Mouse (Mus musculus) stomach, postnatal 0 days (tissue): ENCODE data around the gene Znhit6. TPM values are rescaled to one million over a fixed set of nuclear protein-coding genes. Genes with fewer than 3 reads are reported as not detected.

Experiments used
- ATAC-seq: fragments of 200-750 bp; cut with Nextera tagmentation; 2 replicates; pipeline ENCODE4 v1.8.0; 2017; ENCODE audit not compliant: low FRiP score, low TSS enrichment
- DNase-seq: peaks from one replicate; pipeline ENCODE4 v3.0.0-alpha.2; 2016; ENCODE audit warnings: low spot score
- H3K27ac ChIP-seq: fragments of 300-500 bp; sonication (generic); replicated peaks from 2 replicates; pipeline ENCODE4 v1.5.1; 2014; ENCODE audit warnings: mild to moderate bottlenecking, control low read depth
- H3K27me3 ChIP-seq: fragments of 300-500 bp; sonication (generic); 2 replicates; pipeline ENCODE4 v1.6.1; 2014; ENCODE audit warnings: low read length; ENCODE audit not compliant: control insufficient read depth, insufficient read depth
- H3K36me3 ChIP-seq: fragments of 300-500 bp; sonication (generic); 2 replicates; pipeline ENCODE4 v1.6.1; 2014; ENCODE audit warnings: low read length, mixed read lengths; ENCODE audit not compliant: control insufficient read depth, insufficient read depth
- H3K4me1 ChIP-seq: fragments of 300-500 bp; sonication (generic); replicated peaks from 2 replicates; pipeline ENCODE4 v1.6.1; 2014; ENCODE audit warnings: antibody characterized with exemption; ENCODE audit not compliant: control insufficient read depth, insufficient read depth
- H3K4me2 ChIP-seq: fragments of 300-500 bp; sonication (generic); replicated peaks from 2 replicates; pipeline ENCODE4 v1.6.1; 2014; ENCODE audit warnings: low read depth, mild to moderate bottlenecking, control low read depth, moderate library complexity
- H3K4me3 ChIP-seq: fragments of 300-500 bp; sonication (generic); 2 replicates; pipeline ENCODE4 v1.5.1; 2014; ENCODE audit warnings: low read depth, low read length, control low read depth
- H3K9ac ChIP-seq: fragments of 300-500 bp; sonication (generic); 2 replicates; pipeline ENCODE4 v1.6.1; 2014; ENCODE audit warnings: mild to moderate bottlenecking, low read length, control low read depth, mixed read lengths
- H3K9me3 ChIP-seq: fragments of 300-500 bp; sonication (generic); 2 replicates; pipeline ENCODE4 v1.6.1; 2016; ENCODE audit warnings: low read length; ENCODE audit not compliant: control insufficient read depth
- CTCF ChIP-seq: IDR thresholded peaks from 2 replicates; pipeline ENCODE4 v1.5.1; 2016; ENCODE audit warnings: antibody characterized with exemption, low read depth, mild to moderate bottlenecking, moderate library complexity
- EP300 ChIP-seq: optimal IDR thresholded peaks from 2 replicates; pipeline ENCODE3; 2016; ENCODE audit warnings: antibody characterized with exemption
- WGBS: fragments of 180-500 bp; shearing (Covaris S2); extraction: QIAGEN DNeasy Blood & Tissue Kit; methylation state at CpG from one replicate; pipeline ENCODE4 v1.1.7; 2014; 5-methylcytosine and 5-hydroxymethylcytosine counted together
- polyA plus RNA-seq: library from polyadenylated mRNA; unstranded; fragments of >200 nt; fragmentation: Nextera tagmentation; extraction: Ambion mirVana; gene quantifications from 2 replicates; pipeline ENCODE4 v1.2.1, GENCODE M21; 2015

The Znhit6 gene
- polyA plus RNA-seq, 1 experiment from 2014 or later, result 17.5 TPM

DNA sequence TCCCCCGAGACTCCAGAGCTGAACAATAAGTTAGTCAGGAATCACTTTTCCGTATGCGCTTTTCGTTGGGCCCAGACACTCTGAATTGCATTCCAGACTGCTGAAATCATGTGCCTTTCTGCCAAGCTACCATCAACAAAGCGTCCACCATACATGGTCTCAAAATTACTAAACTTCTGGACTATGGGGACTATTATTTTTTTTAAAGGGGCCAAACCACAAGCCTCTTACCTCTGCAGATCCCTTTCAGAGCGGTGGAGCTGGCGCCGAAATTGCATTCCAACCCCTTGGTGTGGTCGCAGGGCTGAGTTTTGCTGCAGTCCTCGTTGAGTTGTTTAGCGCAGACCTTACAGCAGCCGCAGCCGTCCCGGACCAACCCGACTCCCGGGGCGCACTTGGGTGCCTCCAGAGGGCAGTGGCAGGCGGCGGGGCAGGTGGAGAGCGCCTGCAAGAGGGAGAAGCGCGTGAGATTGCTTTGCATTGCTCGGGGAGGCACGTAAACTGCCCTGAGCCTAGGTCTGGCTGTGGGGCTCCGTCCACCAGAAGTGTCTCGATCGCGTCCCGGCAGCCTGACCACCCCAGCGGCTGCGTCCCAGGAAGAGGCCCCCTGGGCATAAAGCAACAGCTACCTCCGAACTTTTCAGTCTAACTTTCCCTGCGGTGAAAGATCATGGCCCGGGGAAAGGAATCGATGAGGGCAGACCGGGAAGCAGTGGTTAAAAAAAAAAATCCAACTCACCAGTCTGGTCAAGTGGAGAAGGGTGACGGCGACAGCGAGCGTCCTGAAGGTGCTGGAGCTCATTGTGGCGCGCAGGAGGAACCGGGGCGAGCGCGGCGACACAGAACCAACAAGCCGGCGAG lies 73.2 kb downstream of the Znhit6 start:
- peak; percentile 83 for DNase-seq
- no peaks in the 10 kb centered on the region for H3K27me3 ChIP-seq
- under 1% methylated on average over 49 of the region's 49 CpGs for WGBS
- H3K36me3 ChIP-seq, result peaks cover 6% of the 10 kb centered on the region
- H3K27ac ChIP-seq, result peak overlapping the region; percentile 97
- peak overlapping the region; percentile 91 for H3K9ac ChIP-seq
- TF ChIP-seq EP300, result no peak
- TF ChIP-seq CTCF, result peak; percentile 74
- H3K4me1 ChIP-seq, result no peaks in the 10 kb centered on the region; the same call in 1 of the 2 replicates
- no peaks in the 10 kb centered on the region for H3K9me3 ChIP-seq
- peak; percentile 43 for ATAC-seq
- H3K4me2 ChIP-seq, result peak overlapping the region; percentile 86
- peak overlapping the region; percentile 76 for H3K4me3 ChIP-seq

- peak within 1 kb of the TSS; percentile 76 for H3K4me3 ChIP-seq
- DNase-seq (peak; percentile 85), ATAC-seq (peak; percentile 77)
- H3K4me1 ChIP-seq, result no peaks in the 10 kb centered on the region; the same call in 1 of the 2 replicates
- H3K4me2 ChIP-seq, result peak within 1 kb of the TSS; percentile 86
- no peaks in the 10 kb centered on the region for H3K27me3 ChIP-seq
- H3K36me3 ChIP-seq, result peaks cover 6% of the 10 kb centered on the region
- peak within 1 kb of the TSS; percentile 91 for H3K9ac ChIP-seq
- peak within 1 kb of the TSS; percentile 97 for H3K27ac ChIP-seq
- WGBS, result under 1% methylated on average over 28 of the region's 29 CpGs
- TF ChIP-seq CTCF, result no peak; the same call in 1 of the 2 replicates
- peak; percentile 44 for TF ChIP-seq EP300
- H3K9me3 ChIP-seq, result no peaks in the 10 kb centered on the region
Measured at GRCm38 (mm10) chr3:145649852-145650202, 73.8 kb downstream of the Znhit6 start, which contains the start of gene Ccn1. Ccn1 (minus strand) TSS chr3:145649981.

GRCm38 (mm10) chr3:145650298-145651011 lies 74.5 kb downstream of the Znhit6 start:
- ATAC-seq (no peak), DNase-seq (peak; percentile 47)
- peak overlapping the region; percentile 86 for H3K4me2 ChIP-seq
- peak overlapping the region; percentile 76 for H3K4me3 ChIP-seq
- peak overlapping the region; percentile 51; the same call in 1 of the 2 replicates for H3K9ac ChIP-seq
- no peaks in the 10 kb centered on the region for H3K27me3 ChIP-seq
- 2% methylated on average over 18 of the region's 18 CpGs for WGBS
- H3K36me3 ChIP-seq, result peaks cover 6% of the 10 kb centered on the region
- no peaks in the 10 kb centered on the region for H3K9me3 ChIP-seq
- H3K27ac ChIP-seq, result peak overlapping the region; percentile 97
- no peaks in the 10 kb centered on the region; the same call in 1 of the 2 replicates for H3K4me1 ChIP-seq
- TF ChIP-seq CTCF, result no peak
- TF ChIP-seq EP300, result peak; percentile 6

- peaks cover 6% of the 10 kb centered on the region for H3K36me3 ChIP-seq
- ATAC-seq (peak; percentile 12; the same call in 1 of the 2 replicates), DNase-seq (no peak)
- no peaks in the 10 kb centered on the region for H3K9me3 ChIP-seq
- TF ChIP-seq EP300 (no peak), CTCF (no peak)
- H3K27ac ChIP-seq, result peak overlapping the region; percentile 97
- no peaks in the 10 kb centered on the region; the same call in 1 of the 2 replicates for H3K4me1 ChIP-seq
- no peaks in the 10 kb centered on the region for H3K27me3 ChIP-seq
- 16% methylated on average over 19 of the region's 19 CpGs for WGBS
- H3K4me2 ChIP-seq, result peak overlapping the region; percentile 86
- peak overlapping the region; percentile 76 for H3K4me3 ChIP-seq
- peak overlapping the region; percentile 51 for H3K9ac ChIP-seq
Measured at GRCm38 (mm10) chr3:145651029-145651977, 75.3 kb downstream of the Znhit6 start.

DNA sequence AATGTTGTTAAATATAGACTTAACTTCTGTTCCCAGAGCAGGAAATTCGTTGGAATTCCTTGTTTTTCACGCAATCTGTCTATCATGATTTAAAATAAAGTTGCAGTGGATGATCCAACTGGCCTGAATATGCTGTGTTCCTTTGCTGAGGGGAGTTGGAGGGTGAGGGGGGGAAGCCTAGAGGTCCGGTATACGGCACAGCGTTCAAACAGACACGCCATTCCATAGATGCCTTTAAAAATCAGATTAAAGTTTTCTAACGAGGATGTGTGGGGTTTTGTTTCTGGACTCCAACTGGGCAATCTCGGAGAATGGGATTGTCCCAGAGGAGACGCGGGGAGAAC lies 75.9 kb downstream of the Znhit6 start:
- Histone ChIP-seq H3K9ac (peak overlapping the region; percentile 82), H3K4me3 (peak overlapping the region; percentile 76), H3K4me2 (peak overlapping the region; percentile 86), H3K27me3 (no peaks in the 10 kb centered on the region), H3K4me1 (no peaks in the 10 kb centered on the region; the same call in 1 of the 2 replicates), H3K27ac (peak overlapping the region; percentile 97), H3K36me3 (peaks cover 6% of the 10 kb centered on the region), H3K9me3 (no peaks in the 10 kb centered on the region)
- ATAC-seq (no peak), DNase-seq (no peak)
- WGBS, result 28% methylated on average over 10 of the region's 10 CpGs
- TF ChIP-seq EP300 (no peak), CTCF (no peak)
